Mouse (Mus musculus) thymus, postnatal 36 days (tissue): ENCODE data around the gene Src.
"Not testable (repeated sequence)": the region's sequence is repeated elsewhere in the genome, so short reads cannot be mapped to it uniquely, and the experiment has no call there.

Source experiments
- DNase-seq, 2 experiments: peaks; one replicate each; pipeline ENCODE4 v3.0.0; 2022; ENCODE audit warnings: mixed read lengths in 2 of 2

The Src gene

DNA sequence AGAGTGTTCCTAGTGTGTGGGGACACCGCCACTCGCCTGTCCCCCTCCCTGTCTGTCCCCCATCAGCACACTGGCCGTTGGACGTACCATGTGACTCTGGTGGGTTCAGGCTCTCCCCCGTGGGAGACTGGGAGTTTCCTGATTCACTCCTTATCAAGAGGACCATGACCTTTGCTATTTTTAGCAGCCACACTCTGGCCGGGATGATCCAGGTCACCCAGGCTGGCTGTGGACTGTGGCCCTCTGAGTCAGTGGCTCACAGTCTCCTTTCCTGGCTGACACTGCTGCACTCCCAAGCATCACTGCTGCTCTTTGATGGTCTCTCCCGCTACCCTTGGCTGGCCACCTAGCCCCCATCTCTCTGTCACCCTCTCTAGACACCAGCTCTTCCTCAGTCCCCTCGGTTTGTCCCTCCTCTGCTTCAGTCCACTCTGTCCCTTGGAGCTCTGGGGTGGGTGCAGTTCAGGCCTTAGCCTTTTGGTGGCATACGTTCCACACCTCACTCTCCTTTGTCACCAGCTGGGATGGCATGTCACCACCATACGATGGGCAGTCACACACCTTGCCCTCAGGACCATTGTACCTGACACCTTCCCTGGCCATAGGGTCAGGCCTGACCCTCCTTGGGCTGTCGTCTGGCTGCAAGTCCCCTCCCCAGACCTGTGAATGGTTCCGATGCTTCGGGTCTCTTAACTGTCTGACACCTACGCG is 61.8 kb downstream of the Src start:
- DNase-seq, result no peak

DNA sequence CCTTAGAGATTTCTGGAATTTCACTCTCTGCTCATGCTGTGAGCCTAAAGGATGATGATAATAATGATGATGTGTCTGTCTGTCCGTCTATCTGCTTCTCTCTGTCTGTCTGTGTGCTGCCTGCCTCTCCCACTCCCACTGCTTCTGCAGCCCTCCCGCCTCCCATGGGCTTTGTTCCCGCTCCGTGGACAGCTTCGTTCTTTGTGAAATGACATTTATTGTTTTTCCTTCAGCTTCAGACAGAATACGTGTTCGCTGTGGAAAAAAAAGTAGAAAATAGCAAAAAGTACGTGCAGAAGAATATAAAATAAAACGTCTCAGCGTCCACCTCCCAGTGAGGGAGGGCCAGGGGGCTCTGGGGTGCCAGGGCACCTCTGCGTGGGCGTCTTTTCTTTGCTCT is 64.5 kb downstream of the Src start:
- no peak for DNase-seq

DNA sequence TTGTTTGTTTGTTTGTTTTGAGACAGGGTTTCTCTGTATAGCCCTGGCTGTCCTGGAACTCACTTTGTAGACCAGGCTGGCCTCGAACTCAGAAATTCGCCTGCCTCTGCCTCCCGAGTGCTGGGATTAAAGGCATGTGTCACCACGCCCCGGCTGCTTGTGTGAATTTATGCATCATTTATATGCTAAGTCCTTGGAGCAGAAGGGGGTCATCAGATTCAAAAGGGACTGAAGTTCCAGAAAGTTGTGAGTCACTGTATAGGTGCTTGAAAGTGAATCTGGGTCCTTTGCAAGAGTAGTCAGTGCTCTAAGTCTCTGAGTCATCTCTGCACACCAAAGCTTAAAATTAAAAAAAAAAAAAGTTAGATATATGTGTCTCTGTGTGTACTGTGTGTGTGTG is 68.3 kb downstream of the Src start:
- not testable (repeated sequence) for DNase-seq

DNA sequence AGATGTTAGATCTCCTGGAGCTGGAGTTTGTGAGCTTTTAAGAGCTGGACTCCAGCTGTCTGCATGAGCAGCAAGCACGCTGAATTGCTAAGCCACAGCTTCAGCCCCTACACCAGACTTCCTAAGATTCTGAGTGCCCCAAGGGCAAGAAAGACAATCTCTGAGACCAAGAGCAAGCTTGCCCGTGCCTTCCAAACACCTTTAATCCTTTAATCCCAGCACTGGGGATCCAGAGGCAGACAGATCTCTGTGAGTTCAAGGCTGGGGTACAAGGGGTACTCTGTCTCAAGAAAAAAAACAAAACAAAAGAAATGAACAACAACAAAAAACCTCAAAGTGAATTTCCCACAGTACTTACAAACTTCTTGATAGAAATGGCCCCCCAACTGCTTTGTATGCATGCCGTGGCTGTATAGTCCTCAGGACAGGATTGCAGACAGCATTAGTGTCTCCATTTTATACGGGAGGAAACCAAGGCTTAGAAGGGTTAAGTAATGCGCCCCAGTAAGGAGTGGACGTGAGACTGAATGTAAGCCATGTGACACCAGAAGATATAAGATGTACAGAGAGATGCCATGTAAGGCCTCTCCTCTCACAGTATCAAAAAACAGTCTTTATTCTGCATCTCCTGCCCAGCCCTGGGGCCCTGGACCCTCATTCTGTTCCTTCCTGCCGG is 68.9 kb downstream of the Src start:
- DNase-seq, result no peak

DNA sequence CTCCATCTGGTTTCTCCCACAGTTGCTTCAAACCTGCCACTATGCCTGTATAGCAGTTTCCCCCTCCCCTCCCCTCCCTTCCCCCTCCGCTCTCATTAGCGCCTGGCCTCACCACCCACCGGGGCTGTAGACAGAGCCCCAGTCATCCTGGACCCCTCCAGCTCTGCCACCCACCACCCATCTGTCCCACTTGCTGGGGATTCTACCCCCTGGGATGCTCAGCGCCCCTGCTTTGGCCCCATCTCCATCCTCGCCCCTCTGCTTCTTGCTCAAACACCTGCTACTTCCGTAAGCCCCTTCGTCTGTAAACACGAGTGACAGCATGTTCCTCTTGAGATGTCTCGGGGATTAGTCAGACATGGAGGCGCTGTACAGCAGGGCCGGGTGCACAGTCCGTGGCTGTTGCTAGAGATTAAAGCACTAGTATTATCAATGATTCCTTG is 69.5 kb downstream of the Src start:
- DNase-seq, result no peak

DNA sequence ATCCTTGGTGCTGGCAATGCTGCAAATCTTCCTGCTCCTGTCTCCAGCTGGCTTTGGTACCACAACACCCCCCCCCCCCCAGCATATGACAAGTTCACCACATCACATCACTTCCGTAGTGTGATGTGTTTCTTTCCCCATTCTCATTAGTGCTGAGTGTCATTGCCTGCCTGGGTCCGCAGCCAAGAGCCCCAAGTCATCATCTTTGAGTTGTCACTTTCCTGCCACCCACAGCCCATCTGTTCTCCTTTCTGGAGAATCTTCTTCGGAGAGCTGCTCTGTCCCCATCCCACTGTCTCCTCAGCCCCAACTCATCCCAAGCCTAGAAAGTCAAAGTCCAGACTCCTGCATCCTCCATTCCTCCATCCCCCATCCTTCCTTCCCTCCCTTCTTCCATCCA is 75.0 kb downstream of the Src start:
- DNase-seq, result no peak

DNA sequence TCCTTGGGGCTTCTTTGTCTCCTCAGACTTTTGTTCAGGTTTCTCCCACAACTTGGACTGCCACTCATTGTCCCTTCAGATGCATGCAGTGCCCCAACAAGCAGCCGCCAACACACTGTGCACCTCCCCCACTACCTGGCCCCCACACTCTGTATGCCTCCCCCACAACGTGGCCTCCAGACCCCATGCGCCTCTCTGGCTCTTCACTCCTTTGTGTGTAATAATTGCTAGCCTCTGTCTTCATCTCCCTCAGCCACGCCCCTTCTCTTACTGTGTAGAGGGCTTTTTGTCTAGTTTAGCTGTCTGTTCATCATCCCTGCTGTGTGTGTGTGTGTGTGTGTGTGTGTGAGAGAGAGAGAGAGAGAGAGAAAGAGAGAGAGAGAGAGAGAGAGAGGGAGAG is 80.3 kb downstream of the Src start:
- no peak for DNase-seq

DNA sequence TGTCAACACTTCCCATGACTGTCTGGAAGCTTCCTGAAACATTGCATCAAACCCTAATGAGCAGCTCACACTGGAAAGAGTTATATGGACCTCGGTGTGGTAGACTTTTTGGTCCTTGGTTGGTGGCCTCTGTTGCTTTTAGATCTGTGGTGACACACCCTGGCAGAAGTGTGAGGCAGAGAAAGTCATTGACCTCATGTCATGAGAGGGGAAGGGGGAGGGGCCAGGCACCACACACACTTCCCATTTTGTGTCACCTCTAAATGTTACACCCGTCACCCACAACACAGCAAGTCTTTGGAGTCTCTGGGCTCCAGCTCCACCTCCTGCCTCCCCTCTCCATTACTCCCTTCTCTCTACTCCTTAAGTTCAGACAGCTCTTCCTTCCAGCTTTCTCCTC is 82.1 kb downstream of the Src start:
- DNase-seq, result no peak

DNA sequence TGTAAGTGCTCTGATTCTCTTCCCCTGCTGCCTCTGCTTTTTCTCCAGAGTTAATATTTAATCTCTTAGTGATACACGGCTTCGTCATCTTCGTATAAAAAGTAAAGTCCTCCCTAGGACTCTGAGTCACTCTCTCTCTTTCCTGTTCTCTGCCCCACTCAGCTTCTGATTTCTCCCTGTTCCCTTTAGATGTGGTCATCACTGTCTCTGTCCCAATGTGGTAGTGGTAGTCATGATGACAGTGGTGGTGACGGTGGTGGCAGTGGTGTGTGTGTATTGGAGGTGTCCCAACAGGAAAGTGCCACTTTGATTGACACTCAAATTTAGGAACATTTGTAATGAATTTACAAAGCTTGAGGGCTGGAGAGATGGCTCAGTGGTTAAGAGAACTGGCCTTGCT is 83.1 kb downstream of the Src start:
- DNase-seq, result no peak

DNA sequence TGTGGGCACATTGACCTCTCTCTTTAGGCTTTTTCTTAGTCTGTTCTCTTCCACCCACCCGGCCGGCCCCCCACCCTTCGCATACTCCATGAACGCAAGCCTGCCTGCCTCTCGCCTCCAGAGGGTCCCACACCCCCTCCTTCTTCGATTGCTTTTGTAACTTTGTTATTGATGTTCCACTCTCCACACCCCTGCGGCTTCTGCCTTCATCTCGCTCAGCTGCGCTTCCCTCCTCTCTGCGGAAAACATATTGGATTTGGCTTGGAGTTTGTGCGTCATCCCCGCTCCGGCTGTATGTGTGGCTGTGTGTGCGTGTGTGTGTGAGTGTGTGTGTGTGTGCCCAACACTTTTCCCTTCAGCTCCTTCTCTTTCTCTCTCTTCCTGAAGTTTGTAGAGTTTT is 88.5 kb downstream of the Src start:
- DNase-seq, result no peak

DNA sequence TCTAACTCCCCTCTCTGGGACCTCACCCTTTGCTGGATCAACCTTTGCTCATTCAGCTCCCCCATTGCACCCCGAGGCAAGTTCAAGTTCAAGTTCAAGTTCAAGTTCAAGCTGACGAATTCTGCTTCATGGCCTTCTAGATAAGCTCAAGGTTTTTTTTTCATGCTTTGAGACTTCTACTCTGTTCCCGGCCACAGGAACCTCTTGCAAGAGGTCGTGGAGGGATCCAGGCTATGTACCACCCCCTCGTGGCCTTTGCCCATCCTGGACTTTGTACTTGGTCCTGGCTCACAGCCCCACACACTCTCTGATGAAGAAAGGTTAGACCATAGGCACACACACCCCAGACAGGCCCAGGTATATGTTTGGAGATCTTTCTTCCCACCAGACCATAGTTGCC is 90.9 kb downstream of the Src start:
- DNase-seq, result no peak

DNA sequence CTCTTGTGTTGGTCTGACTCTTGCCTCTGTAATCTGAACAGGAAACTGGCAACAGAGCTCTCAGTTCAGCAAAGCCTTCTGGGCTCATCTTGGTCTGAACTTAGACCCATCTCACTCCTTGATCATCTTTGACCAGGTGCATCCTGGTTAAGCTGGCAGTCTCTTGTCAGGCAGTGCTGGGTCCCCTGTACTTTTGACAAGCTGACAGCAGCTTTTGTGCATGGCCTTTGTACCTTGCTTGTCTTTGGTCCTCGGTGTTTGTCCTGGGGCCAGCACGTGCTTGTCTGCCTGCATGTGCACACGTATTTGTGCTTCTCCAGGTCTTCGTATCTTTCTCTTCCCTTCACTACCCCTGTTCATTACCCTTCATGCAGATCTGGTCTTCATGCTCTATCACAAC is 91.8 kb downstream of the Src start:
- no peak for DNase-seq

DNA sequence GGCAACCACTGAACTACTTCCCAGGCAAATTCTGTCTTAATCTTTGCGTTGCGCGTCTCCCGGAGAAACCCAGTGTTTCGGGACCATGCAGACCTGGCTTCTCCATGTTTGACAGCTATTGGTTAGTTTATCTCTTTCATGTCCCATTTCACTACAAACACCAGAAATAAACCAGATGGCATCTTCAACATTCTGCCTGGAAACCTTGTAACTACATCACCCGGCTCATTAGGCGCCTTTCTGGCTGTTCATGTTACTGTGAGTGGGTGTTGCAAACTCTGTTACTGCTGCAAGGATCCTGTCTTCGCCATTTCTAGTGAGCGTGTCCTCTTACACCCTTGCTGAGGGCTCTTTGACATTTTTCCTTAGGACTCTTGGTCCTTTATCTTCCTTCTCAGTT is 94.6 kb downstream of the Src start:
- DNase-seq, result no peak

DNA sequence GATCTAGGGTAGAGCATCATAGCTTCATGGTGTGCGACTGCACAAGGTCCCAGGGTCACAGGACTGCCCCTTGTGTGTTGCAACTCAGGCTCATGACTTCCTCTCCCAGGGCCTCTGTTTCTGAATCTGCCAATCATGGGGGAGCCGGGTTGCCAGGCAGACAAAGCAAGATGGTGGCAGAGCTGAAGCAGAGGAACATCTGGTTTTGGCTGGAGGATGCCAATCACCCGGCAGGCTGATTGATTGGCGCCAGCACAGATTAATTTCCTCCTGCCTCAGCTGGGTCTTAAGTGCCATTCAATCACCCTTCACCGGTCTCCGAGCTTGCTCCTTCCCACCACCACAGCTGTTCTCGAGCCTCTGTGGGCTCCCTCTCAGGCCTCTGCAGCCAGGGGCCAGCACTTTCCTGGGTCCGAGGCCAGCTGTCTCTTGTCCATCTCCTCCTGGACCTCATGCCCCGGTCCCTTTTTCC is 95.5 kb downstream of the Src start:
- DNase-seq, result no peak

DNA sequence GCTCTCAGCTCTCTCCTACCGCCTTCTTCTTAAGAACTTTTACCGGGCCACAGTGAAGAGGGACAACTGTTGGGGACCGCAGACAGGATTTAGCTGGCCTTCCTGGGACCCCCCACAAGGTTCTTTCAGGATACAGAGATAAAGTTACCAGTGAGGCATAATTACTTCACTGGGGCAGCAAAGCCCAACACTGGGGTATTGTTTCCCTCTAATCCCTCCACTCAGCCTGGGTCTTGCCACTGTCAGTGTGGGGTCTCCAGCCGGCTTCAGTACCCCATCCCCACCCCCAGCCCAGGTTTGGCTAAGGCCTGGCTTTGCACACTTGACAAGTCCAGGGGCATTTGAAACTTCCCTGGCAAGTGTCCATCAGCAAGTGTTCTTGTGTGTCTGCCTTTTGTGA is 96.1 kb downstream of the Src start:
- no peak for DNase-seq

DNA sequence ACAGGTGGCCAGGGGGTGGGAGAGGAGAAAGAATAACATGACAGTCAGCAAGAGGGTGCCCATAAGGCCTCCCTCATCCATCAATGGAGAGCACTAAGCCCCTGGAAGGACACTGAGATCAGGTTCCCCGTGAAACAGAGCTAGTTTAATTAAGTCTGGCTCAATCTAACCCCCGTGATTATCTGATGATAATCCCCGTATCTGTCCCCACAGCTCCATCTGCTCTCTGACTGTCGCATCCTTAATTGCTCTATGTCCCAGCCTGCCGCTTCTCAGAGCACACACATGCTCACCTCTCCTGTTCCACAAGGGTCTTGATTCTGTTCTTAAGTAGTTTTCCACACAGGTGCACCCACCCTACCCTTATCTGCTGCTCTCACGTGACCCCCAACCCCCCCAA is 99.3 kb downstream of the Src start:
- no peak for DNase-seq

DNA sequence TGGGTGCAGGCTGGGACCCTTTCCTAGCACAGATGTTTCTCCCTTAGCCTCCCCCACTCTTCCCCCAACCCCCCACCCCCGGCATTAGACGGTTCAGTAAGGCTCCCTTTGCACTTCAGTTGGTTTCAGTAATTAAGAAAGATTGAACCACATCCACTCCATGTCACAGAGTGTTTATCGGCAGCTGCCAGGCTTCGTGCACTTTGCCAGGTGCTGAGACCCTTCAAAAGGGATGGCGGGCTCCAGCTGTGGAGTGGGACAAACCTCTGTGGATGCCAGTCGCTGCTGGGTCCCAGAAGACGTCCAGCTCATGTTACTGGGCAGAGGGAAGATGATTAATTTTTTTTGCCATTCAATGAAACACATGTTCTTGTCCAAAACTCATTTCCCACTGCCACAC is 100.2 kb downstream of the Src start:
- no peak for DNase-seq

DNA sequence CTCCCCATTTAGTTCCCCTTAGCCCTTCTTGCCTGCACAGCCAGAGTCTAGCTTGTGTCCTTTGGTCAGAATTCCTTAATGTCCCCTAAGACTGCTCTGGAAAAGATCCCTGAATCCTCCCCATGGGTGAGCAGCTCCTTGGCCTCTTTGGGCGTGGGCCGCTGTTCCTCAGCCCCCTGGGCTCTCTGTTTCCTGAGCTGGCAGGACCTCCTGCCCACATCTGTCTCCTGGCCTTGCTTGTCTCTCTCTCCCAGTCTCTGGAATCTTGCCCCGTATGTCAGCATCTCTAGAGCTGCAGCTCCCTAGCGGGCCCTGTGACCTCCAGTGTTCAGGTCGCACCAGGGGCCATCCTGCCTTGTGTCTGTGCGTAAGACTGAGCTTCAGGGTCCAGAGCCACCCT is 101.2 kb downstream of the Src start:
- DNase-seq, result no peak

DNA sequence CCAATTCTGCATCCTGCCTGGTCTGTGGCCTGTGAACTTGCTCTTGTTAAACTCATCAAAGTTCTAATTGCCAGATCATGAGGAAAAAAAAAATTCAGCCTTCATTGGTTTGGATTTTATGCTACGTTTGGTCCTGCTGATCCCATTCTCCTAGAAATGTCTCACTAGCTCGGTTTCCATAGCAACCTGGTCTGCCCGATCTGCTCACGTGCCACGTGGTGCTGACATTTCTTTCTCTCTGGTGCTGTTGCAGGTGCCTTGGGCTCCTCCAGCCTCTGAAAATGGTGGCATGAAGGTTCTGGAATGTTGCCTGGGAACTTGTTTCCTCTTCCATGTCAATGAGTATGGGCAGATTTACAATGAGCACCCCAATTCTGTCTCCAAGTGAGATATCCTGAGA is 102.3 kb downstream of the Src start:
- DNase-seq, result no peak
